Mouse (Mus musculus): Measurements from ENCODE around the gene Znrf4. TPM values are rescaled to one million over a fixed set of nuclear protein-coding genes. Genes with fewer than 3 reads are reported as not detected.

The Znrf4 gene
- not detected in 2 replicates for polyA plus RNA-seq (2014; fragmentation: Nextera tagmentation; extraction: Ambion mirVana)

DNA sequence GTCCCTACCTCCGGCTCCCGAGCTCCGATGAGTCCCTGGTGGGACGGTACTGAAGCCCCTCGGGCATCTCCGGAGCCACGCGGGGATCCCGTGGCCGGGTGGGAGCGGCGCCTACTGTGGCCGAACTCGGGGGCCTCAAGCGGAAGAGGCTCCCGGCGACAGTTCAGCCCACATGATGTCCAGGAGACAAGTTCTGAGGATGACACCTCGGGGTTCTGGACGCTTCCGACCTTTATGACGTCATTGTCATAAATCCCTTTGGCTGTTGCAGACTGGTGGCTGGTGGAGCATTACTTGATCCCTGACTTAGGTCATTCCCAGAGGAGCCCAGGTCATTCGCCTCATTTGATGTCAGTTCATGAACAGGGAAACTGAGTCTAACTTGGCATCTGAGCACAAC, at the start of gene Znrf4:
Znrf4 (minus strand) TSS at position 122 of the 400 bp plus-strand sequence.
- H3K4me3 ChIP-seq (ENCODE audit: low read depth, low read length): peak within 1 kb of the TSS; percentile 33
- peak within 1 kb of the TSS; percentile 46 for H3K4me2 ChIP-seq
- no peak within 1 kb of the TSS for H3K27ac ChIP-seq (ENCODE audit: low read depth, low read length)
- H3K4me1 ChIP-seq (ENCODE audit: control insufficient read depth, insufficient read depth, low read length): peaks cover 6% of the 10 kb centered on the region
- H3K36me3 ChIP-seq (ENCODE audit: control insufficient read depth, insufficient read depth, low read length): no peaks in the 10 kb centered on the region
- 54% methylated on average over 22 of the region's 22 CpGs for WGBS (ENCODE audit: insufficient replicate concordance)
- peaks cover 69% of the 10 kb centered on the region for H3K27me3 ChIP-seq (ENCODE audit: control insufficient read depth, insufficient read depth, low read length)
- H3K9me3 ChIP-seq (replicated peaks; ENCODE audit: control insufficient read depth, low read length): peaks cover 4% of the 10 kb centered on the region; the same call in 1 of the 2 replicates
- no peak for ATAC-seq (replicated peaks; ENCODE audit: insufficient number of reproducible peaks, low FRiP score, low TSS enrichment)
- H3K9ac ChIP-seq (ENCODE audit: low read depth, low read length): no peak within 1 kb of the TSS

DNA sequence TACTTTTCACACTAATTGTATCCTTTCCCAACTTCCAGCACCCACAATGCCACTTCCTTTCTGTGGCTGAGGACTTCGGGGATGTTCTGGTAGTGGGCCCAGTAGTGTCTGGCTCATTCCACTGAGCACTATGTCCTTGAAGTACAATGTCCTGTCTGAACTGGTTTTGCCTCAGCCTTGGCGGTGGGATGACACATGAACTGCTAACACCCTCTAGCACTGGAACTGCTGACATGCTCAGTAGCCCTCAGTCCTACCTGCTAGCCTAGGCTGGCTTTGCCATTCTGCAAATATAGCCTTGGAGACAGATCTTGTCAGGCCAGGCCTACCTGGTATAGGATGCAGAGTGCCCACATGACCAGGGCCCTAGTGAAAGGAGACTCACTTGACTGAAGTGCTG, 49.6 kb upstream of the Znrf4 start:
- Histone ChIP-seq H3K4me2 (no peak overlapping the region), H3K4me1 (ENCODE audit: control insufficient read depth, insufficient read depth, low read length) (no peaks in the 10 kb centered on the region), H3K36me3 (ENCODE audit: control insufficient read depth, insufficient read depth, low read length) (peaks cover 55% of the 10 kb centered on the region), H3K27me3 (ENCODE audit: control insufficient read depth, insufficient read depth, low read length) (no peaks in the 10 kb centered on the region), H3K9me3 (replicated peaks; ENCODE audit: control insufficient read depth, low read length) (no peaks in the 10 kb centered on the region), H3K27ac (ENCODE audit: low read depth, low read length) (no peak overlapping the region), H3K4me3 (ENCODE audit: low read depth, low read length) (no peak overlapping the region), H3K9ac (ENCODE audit: low read depth, low read length) (no peak overlapping the region)
- ATAC-seq (replicated peaks; ENCODE audit: insufficient number of reproducible peaks, low FRiP score, low TSS enrichment): no peak
- 95% methylated on average over 2 of the region's 2 CpGs for WGBS (ENCODE audit: insufficient replicate concordance)

GRCm38 (mm10) chr17:56560131-56560530, 47.9 kb upstream of the Znrf4 start:
- no peak overlapping the region for H3K4me3 ChIP-seq (ENCODE audit: low read depth, low read length)
- H3K36me3 ChIP-seq (ENCODE audit: control insufficient read depth, insufficient read depth, low read length): peaks cover 38% of the 10 kb centered on the region
- no peak for ATAC-seq (replicated peaks; ENCODE audit: insufficient number of reproducible peaks, low FRiP score, low TSS enrichment)
- no peak overlapping the region for H3K4me2 ChIP-seq
- H3K9ac ChIP-seq (ENCODE audit: low read depth, low read length): no peak overlapping the region
- H3K27me3 ChIP-seq (ENCODE audit: control insufficient read depth, insufficient read depth, low read length): no peaks in the 10 kb centered on the region
- 62% methylated on average over 1 of the region's 1 CpGs for WGBS (ENCODE audit: insufficient replicate concordance)
- no peaks in the 10 kb centered on the region for H3K4me1 ChIP-seq (ENCODE audit: control insufficient read depth, insufficient read depth, low read length)
- no peaks in the 10 kb centered on the region for H3K9me3 ChIP-seq (replicated peaks; ENCODE audit: control insufficient read depth, low read length)
- H3K27ac ChIP-seq (ENCODE audit: low read depth, low read length): no peak overlapping the region

DNA sequence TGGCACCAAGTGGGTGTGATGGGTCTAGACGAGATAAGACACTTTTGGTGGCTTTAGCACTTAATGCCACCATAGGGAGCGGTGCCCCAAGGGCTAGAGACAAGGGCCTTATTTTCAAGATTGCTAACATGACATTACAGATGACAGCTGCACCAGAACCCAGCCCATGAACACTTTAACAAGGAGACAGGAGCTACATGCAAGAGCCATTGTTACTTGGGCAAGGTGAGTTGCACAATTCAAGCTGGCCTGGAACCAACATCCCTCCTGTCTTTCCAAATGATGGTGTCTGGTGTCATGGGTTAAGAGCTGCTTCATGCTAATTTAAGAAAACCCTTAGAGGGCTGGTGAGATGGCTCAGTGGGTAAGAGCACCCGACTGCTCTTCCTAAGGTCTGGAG, 47.2 kb upstream of the Znrf4 start:
- Histone ChIP-seq H3K36me3 (ENCODE audit: control insufficient read depth, insufficient read depth, low read length) (peaks cover 31% of the 10 kb centered on the region), H3K4me1 (ENCODE audit: control insufficient read depth, insufficient read depth, low read length) (no peaks in the 10 kb centered on the region), H3K4me3 (ENCODE audit: low read depth, low read length) (no peak overlapping the region), H3K9ac (ENCODE audit: low read depth, low read length) (no peak overlapping the region), H3K4me2 (no peak overlapping the region), H3K27ac (ENCODE audit: low read depth, low read length) (no peak overlapping the region), H3K27me3 (ENCODE audit: control insufficient read depth, insufficient read depth, low read length) (no peaks in the 10 kb centered on the region), H3K9me3 (replicated peaks; ENCODE audit: control insufficient read depth, low read length) (no peaks in the 10 kb centered on the region)
- WGBS (ENCODE audit: insufficient replicate concordance): 69% methylated on average over 3 of the region's 3 CpGs
- ATAC-seq (replicated peaks; ENCODE audit: insufficient number of reproducible peaks, low FRiP score, low TSS enrichment): no peak

GRCm38 (mm10) chr17:56558448-56558847, 46.2 kb upstream of the Znrf4 start:
- no peak overlapping the region for H3K27ac ChIP-seq (ENCODE audit: low read depth, low read length)
- H3K4me2 ChIP-seq: no peak overlapping the region
- 19% methylated on average over 3 of the region's 3 CpGs for WGBS (ENCODE audit: insufficient replicate concordance)
- H3K27me3 ChIP-seq (ENCODE audit: control insufficient read depth, insufficient read depth, low read length): no peaks in the 10 kb centered on the region
- H3K9ac ChIP-seq (ENCODE audit: low read depth, low read length): no peak overlapping the region
- no peaks in the 10 kb centered on the region for H3K9me3 ChIP-seq (replicated peaks; ENCODE audit: control insufficient read depth, low read length)
- no peak overlapping the region for H3K4me3 ChIP-seq (ENCODE audit: low read depth, low read length)
- no peaks in the 10 kb centered on the region for H3K4me1 ChIP-seq (ENCODE audit: control insufficient read depth, insufficient read depth, low read length)
- peaks cover 22% of the 10 kb centered on the region for H3K36me3 ChIP-seq (ENCODE audit: control insufficient read depth, insufficient read depth, low read length)
- ATAC-seq (replicated peaks; ENCODE audit: insufficient number of reproducible peaks, low FRiP score, low TSS enrichment): peak; percentile 22; the same call in 1 of the 2 replicates

- Histone ChIP-seq H3K36me3 (ENCODE audit: control insufficient read depth, insufficient read depth, low read length) (no peaks in the 10 kb centered on the region), H3K27me3 (ENCODE audit: control insufficient read depth, insufficient read depth, low read length) (no peaks in the 10 kb centered on the region), H3K4me1 (ENCODE audit: control insufficient read depth, insufficient read depth, low read length) (no peaks in the 10 kb centered on the region), H3K27ac (ENCODE audit: low read depth, low read length) (no peak within 1 kb of the TSS), H3K9ac (ENCODE audit: low read depth, low read length) (no peak within 1 kb of the TSS), H3K9me3 (replicated peaks; ENCODE audit: control insufficient read depth, low read length) (no peaks in the 10 kb centered on the region), H3K4me3 (ENCODE audit: low read depth, low read length) (no peak within 1 kb of the TSS), H3K4me2 (no peak within 1 kb of the TSS)
- ATAC-seq (replicated peaks; ENCODE audit: insufficient number of reproducible peaks, low FRiP score, low TSS enrichment): no peak
- 67% methylated on average over 20 of the region's 20 CpGs for WGBS (ENCODE audit: insufficient replicate concordance)
Observed at GRCm38 (mm10) chr17:56554122-56554551, 41.9 kb upstream of the Znrf4 start, which contains the start of gene Gm20219. Gene Gm20219, minus strand, starts transcription at chr17:56554387.

GRCm38 (mm10) chr17:56552781-56553363, 40.6 kb upstream of the Znrf4 start:
- Histone ChIP-seq H3K9me3 (replicated peaks; ENCODE audit: control insufficient read depth, low read length) (no peaks in the 10 kb centered on the region), H3K27me3 (ENCODE audit: control insufficient read depth, insufficient read depth, low read length) (no peaks in the 10 kb centered on the region), H3K36me3 (ENCODE audit: control insufficient read depth, insufficient read depth, low read length) (no peaks in the 10 kb centered on the region), H3K4me2 (no peak overlapping the region), H3K27ac (ENCODE audit: low read depth, low read length) (no peak overlapping the region), H3K4me3 (ENCODE audit: low read depth, low read length) (no peak overlapping the region), H3K9ac (ENCODE audit: low read depth, low read length) (no peak overlapping the region), H3K4me1 (ENCODE audit: control insufficient read depth, insufficient read depth, low read length) (no peaks in the 10 kb centered on the region)
- 56% methylated on average over 5 of the region's 5 CpGs for WGBS (ENCODE audit: insufficient replicate concordance)
- 0 out of 2 replicates have a peak, but pooled peaks have one; percentile 29 for ATAC-seq (replicated peaks; ENCODE audit: insufficient number of reproducible peaks, low FRiP score, low TSS enrichment)

- 73% methylated on average over 6 of the region's 6 CpGs for WGBS (ENCODE audit: insufficient replicate concordance)
- ATAC-seq (replicated peaks; ENCODE audit: insufficient number of reproducible peaks, low FRiP score, low TSS enrichment): no peak
Observed at GRCm38 (mm10) chr17:56551841-56552581, 39.8 kb upstream of the Znrf4 start.

More at GRCm38 (mm10) chr17:56551841-56552581, 39.8 kb upstream of the Znrf4 start:
- H3K4me3 ChIP-seq (ENCODE audit: low read depth, low read length): no peak overlapping the region
- no peak overlapping the region for H3K27ac ChIP-seq (ENCODE audit: low read depth, low read length)
- no peaks in the 10 kb centered on the region for H3K27me3 ChIP-seq (ENCODE audit: control insufficient read depth, insufficient read depth, low read length)
- no peaks in the 10 kb centered on the region for H3K36me3 ChIP-seq (ENCODE audit: control insufficient read depth, insufficient read depth, low read length)
- H3K9ac ChIP-seq (ENCODE audit: low read depth, low read length): no peak overlapping the region
- no peak overlapping the region for H3K4me2 ChIP-seq
- H3K4me1 ChIP-seq (ENCODE audit: control insufficient read depth, insufficient read depth, low read length): no peaks in the 10 kb centered on the region
- H3K9me3 ChIP-seq (replicated peaks; ENCODE audit: control insufficient read depth, low read length): no peaks in the 10 kb centered on the region

All from heart, embryonic 11.5 days (tissue).